ENCODE assay signal across 1 mouse cellular context in the genomic region with DNA sequence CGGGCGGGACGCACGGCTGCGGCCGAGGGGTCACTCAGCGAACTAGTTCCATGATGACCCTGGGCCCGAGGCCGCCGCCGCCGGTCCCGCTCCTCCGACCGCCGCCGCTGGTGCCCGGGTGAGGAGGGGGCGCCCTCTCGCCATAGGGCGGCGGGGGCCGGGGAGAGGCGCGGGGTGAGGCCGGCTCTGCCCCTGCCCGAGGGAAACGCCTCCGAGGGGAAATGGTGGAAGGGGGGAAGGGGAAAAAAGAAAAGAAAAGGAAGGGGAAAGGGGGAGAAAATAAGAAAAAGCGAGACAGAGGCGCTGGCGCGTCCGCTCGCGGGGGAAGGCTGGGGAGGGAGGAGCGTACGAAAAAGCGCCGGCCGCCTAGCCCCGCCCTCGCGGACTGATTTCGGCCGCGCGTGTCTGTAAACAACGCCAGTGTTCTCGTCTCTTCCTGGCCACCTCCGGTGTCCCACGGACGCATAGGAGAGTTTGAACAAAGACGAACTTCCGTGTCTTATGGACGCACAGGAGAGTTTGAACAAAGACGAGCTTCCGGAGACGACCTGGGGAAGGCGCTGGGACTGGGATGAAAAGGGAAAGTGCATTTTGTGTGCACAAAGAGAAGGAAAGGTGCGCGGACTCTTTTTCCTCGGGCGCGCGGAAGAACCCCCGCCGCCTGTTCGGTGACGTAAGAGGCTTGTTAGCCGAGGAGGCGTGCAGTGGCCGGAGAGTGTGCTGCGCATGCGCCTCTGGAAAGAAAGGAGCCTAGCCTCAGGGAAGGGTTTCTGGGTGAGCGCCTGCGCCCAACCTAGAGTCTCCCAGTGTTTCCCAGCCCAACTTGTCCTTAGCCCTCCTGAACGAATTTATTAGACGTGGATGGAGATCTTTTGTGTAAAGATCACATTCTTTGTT.
TF ChIP-seq lines count a peak whose summit lies in the region.

A gene (minus strand): TSS at position 387 of the 897 bp plus-strand sequence.
A gene (plus strand): TSS at position 410 of the 897 bp plus-strand sequence.

TF ChIP-seq in CH12.LX, 34 proteins besides CTCF, POLR2A, EP300 and RAD21:
- peak; percentile 75; the same call in 1 of the 2 replicates for TF ChIP-seq KAT2A (IDR thresholded peaks at IDR 0.05; ENCODE audit: insufficient replicate concordance, low read length)
- peak; percentile 45; the same call in 1 of the 2 replicates for TF ChIP-seq JUN (IDR thresholded peaks at IDR 0.05; ENCODE audit: insufficient read depth, low read depth, low read length)
- TF ChIP-seq ETS1 (conservative IDR thresholded peaks at IDR 0.05; ENCODE audit: low read depth, low read length) = no peak
- 0 out of 2 replicates have a peak, but pooled peaks have one; percentile 13 for TF ChIP-seq MAZ (IDR thresholded peaks at IDR 0.05; ENCODE audit: low read depth, low read length)
- TF ChIP-seq TCF12 (IDR thresholded peaks at IDR 0.05; ENCODE audit: low read depth, low read length) = peak; percentile 76
- TF ChIP-seq UBTF (IDR thresholded peaks at IDR 0.05; ENCODE audit: low read depth, low read length) = 0 out of 2 replicates have a peak, but pooled peaks have one; percentile 38
- peak; percentile 65; the same call in 1 of the 2 replicates for TF ChIP-seq BHLHE40 (IDR thresholded peaks at IDR 0.05; ENCODE audit: low read depth, low read length)
- TF ChIP-seq MAFK (IDR thresholded peaks at IDR 0.05; ENCODE audit: insufficient replicate concordance, low read length) = no peak
- TF ChIP-seq TBP (conservative IDR thresholded peaks at IDR 0.05; ENCODE audit: low read depth, low read length) = peak; percentile 78; the same call in 1 of the 2 replicates
- no peak for TF ChIP-seq POLR2AphosphoS2 (IDR thresholded peaks at IDR 0.05; ENCODE audit: low read depth, low read length)
- TF ChIP-seq ZMIZ1 (IDR thresholded peaks at IDR 0.05; ENCODE audit: low read depth, low read length) = peak; percentile 79
- no peak; the same call in 1 of the 2 replicates for TF ChIP-seq ZNF384 (IDR thresholded peaks at IDR 0.05; ENCODE audit: low read depth, low read length)
- TF ChIP-seq NRF1 (IDR thresholded peaks at IDR 0.05; ENCODE audit: low read depth, low read length) = peak; percentile 93
- TF ChIP-seq RCOR1 (conservative IDR thresholded peaks at IDR 0.05; ENCODE audit: low read depth, low read length) = no peak
- TF ChIP-seq ZC3H11A (IDR thresholded peaks at IDR 0.05; ENCODE audit: low read depth, low read length) = no peak
- no peak for TF ChIP-seq CHD1 (IDR thresholded peaks at IDR 0.05; ENCODE audit: low read depth, low read length)
- TF ChIP-seq MYC (IDR thresholded peaks at IDR 0.05; ENCODE audit: low read depth, low read length) = no peak
- TF ChIP-seq USF2 (conservative IDR thresholded peaks at IDR 0.05; ENCODE audit: low read depth, low read length) = no peak
- no peak for TF ChIP-seq GABPA (IDR thresholded peaks at IDR 0.05; ENCODE audit: insufficient replicate concordance, low read depth, low read length)
- peak; percentile 61 for TF ChIP-seq SIN3A (IDR thresholded peaks at IDR 0.05; ENCODE audit: low read length)
- peak; percentile 87; the same call in 1 of the 2 replicates for TF ChIP-seq MAX (IDR thresholded peaks at IDR 0.05; ENCODE audit: low read length)
- no peak for TF ChIP-seq PAX5 (IDR thresholded peaks at IDR 0.05; ENCODE audit: low read length)
- TF ChIP-seq HCFC1 (IDR thresholded peaks at IDR 0.05; ENCODE audit: low read depth, low read length) = peak; percentile 48
- no peak for TF ChIP-seq SMC3 (IDR thresholded peaks at IDR 0.05; ENCODE audit: low read depth, low read length)
- no peak for TF ChIP-seq E2F4 (IDR thresholded peaks at IDR 0.05; ENCODE audit: insufficient replicate concordance, low read depth, low read length)
- peak; percentile 53; the same call in 1 of the 2 replicates for TF ChIP-seq CHD2 (IDR thresholded peaks at IDR 0.05; ENCODE audit: low read length)
- TF ChIP-seq NELFE (IDR thresholded peaks at IDR 0.05; ENCODE audit: low read depth, low read length) = peak; percentile 62; the same call in 1 of the 2 replicates
- TF ChIP-seq JUND (conservative IDR thresholded peaks at IDR 0.05; ENCODE audit: low read depth, low read length) = no peak
- peak; percentile 41 for TF ChIP-seq ELF1 (IDR thresholded peaks at IDR 0.05; ENCODE audit: low read depth, low read length)
- TF ChIP-seq IRF4 (IDR thresholded peaks at IDR 0.05; ENCODE audit: low read depth, low read length) = no peak
- peak; percentile 11; the same call in 1 of the 2 replicates for TF ChIP-seq MEF2A (IDR thresholded peaks at IDR 0.05; ENCODE audit: borderline replicate concordance, low read depth, low read length)
- no peak for TF ChIP-seq USF1 (IDR thresholded peaks at IDR 0.05; ENCODE audit: low read depth, low read length)
- no peak; the same call in 1 of the 2 replicates for TF ChIP-seq ZKSCAN1 (IDR thresholded peaks at IDR 0.05; ENCODE audit: borderline replicate concordance, low read depth, low read length)
- no peak; the same call in 1 of the 2 replicates for TF ChIP-seq MXI1 (IDR thresholded peaks at IDR 0.05; ENCODE audit: low read depth, low read length)
